Mouse (Mus musculus) erythroid progenitor cell, adult 5-6 weeks (primary cell): Measurements from ENCODE around the gene 3110021N24Rik. TPM values are rescaled to one million over a fixed set of nuclear protein-coding genes. Genes with fewer than 3 reads are reported as not detected.
A peak's percentile ranks its signal among the peaks of the same experiment; 100 is the strongest.

ENCODE experiments used
- ATAC-seq: replicated peaks from 2 replicates; pipeline ENCODE4 v1.8.0; 2016; ENCODE audit warnings: moderate number of reproducible peaks, mild to moderate bottlenecking, moderate TSS enrichment, inconsistent platforms; ENCODE audit not compliant: poor library complexity, low FRiP score, severe bottlenecking
- total RNA-seq, 2 experiments: library from RNA; stranded (forward) in 1 of 2; stranded (reverse) in 1 of 2; fragments of 150-400 nt in 1 of 2; fragments of 186-747, 209-891 nt in 1 of 2; gene quantifications; 2 replicates each; pipeline versions ENCODE4 v1.2.3 to v1.2.4; 2015 to 2017; ENCODE audit warnings: low replicate concordance in 2 of 2

3110021N24Rik gene
- total RNA-seq, 2 experiments from 2014 or later = not detected

DNA sequence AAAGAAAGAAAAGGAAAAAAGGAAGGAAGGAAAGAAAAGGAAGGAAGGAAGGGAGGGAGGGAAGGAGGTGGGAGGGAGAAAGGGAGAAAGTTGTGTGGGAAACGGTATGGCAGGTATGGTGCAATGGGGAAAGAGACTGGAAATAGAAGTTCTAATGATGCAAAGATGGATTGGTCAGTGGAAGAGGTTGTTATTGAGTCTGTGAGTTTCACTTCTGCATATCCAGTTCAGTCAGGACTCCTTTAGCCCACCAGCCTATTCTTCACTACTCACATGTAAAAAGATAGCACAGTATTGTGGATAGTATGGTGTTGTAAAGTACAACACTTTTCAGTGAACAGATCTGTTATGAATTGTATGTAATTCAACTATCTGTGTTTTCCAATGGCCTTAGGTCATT is 71.1 kb downstream of the 3110021N24Rik start:
- no peak for ATAC-seq

DNA sequence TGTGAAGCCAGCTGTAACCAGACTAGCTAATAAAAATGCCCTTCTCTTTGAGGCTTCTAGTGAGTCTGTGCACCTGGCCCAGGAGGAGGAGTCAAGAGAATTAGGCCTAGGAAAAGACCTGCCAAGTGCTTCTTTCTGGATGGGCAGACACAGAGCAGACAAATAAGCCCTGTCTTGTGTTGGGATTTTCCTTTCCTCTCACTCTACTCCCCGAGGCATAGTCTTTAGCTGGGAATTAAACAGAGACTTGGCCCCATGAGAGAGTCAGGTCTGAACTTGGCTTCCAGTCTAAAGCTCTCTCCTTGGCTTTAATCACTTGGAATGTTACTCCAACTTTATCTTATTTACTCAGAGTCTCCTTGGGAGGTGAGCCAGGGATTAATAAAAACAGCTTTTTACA is 74.5 kb downstream of the 3110021N24Rik start:
- no peak for ATAC-seq

- no peak for ATAC-seq
Measured at GRCm38 (mm10) chr4:108796701-108797100, 77.3 kb downstream of the 3110021N24Rik start.

DNA sequence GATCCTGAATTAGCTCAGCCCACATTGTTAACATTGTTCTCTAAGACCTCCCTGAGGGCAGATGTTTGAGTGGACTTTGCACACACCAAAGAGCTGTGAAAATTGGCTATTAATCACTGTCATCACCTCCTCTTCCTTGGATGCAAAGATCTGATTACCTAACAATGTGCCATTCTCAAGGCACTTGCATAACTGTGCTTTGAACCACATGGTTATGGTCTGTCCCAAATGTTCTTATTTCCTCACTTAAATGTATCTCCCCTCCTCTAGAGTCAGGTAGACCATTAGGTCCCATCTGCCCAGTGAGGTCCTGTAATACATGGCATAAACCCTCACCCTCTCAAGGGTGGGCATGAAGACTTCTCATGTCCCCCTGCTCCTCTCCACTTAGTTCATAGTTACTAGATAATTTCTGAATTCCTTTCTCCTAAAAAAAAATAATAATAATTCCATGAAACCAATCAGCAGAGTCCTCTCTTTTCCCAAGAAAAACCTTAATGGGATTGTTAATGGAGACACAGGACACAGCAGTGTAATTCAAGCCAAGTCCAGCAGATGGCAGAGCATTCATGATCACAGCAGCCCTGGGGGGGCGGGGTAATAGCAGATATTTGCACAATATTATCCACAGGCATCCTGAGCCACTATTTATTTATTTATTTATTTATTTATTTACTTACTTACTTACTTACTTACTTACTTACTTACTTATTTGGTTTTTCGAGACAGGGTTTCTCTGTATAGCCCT is 78.8 kb downstream of the 3110021N24Rik start:
- ATAC-seq = 0 out of 2 replicates have a peak, but pooled peaks have one; percentile 74

- no peak for ATAC-seq
Measured at GRCm38 (mm10) chr4:108803535-108803934, 84.1 kb downstream of the 3110021N24Rik start.

- ATAC-seq = no peak
Measured at GRCm38 (mm10) chr4:108811142-108811541, 91.7 kb downstream of the 3110021N24Rik start.

- no peak for ATAC-seq
Measured at GRCm38 (mm10) chr4:108811550-108811949, 92.1 kb downstream of the 3110021N24Rik start.

DNA sequence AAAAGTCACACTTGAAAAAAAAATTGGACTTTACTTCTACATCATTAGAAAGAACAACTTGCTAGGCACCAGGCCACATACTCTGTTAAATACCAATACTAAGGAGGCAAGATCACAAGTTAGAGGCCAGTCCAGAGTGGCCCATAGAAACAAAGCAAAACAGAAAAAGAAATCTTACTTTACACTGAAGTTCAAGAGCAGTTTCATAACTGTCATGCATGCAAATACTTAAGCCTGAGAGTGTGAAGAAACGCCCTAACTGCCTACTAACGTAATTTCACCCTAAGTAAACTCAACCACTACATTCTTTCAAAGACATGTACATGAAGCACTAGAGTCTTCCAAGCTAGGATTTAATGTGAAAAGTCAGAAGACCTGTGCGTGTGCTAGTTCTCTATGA is 106.2 kb downstream of the 3110021N24Rik start:
- ATAC-seq = no peak

GRCm38 (mm10) chr4:108826096-108826495 is 106.6 kb downstream of the 3110021N24Rik start:
- ATAC-seq = no peak

- no peak for ATAC-seq
Measured at GRCm38 (mm10) chr4:108826643-108827042, 107.2 kb downstream of the 3110021N24Rik start.

DNA sequence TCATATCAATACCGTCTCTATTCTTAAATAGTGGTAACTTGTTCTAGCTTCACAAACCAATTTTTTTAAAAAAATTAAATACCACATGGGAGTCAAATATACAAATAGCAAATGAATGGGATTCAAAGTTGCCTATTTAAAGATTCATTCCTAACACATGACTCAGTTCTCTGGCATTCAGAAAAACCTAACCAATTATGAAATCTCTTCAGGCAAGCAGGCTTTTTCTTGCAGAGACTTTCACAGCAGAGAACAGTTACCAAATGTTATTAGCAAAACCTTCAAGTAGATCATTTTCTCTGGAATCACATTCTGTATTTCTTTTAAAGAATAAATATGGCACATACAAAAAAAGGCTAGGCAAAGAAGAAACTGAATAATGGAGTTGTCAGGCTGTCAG is 111.2 kb downstream of the 3110021N24Rik start:
- ATAC-seq = no peak

Other genes with a start within 250 kb of the 3110021N24Rik start
- gene Prpf38a, start 140.3 kb upstream of the 3110021N24Rik start, total RNA-seq (2015; ENCODE audit: low replicate concordance) = 37.8 and 43.2 TPM in 2 replicates
- 55.5 and 62.9 TPM in 2 replicates for gene Prpf38a, start 140.3 kb upstream of the 3110021N24Rik start, total RNA-seq (2017; ENCODE audit: low replicate concordance)
- gene Orc1, start 140.2 kb upstream of the 3110021N24Rik start, total RNA-seq (2015; ENCODE audit: low replicate concordance) = 67.4 and 79.2 TPM in 2 replicates
- gene Orc1, start 140.2 kb upstream of the 3110021N24Rik start, total RNA-seq (2017; ENCODE audit: low replicate concordance) = 39.6 and 63.5 TPM in 2 replicates
- 1.3 and 6.8 TPM in 2 replicates for gene Cc2d1b, start 99.7 kb upstream of the 3110021N24Rik start, total RNA-seq (2015; ENCODE audit: low replicate concordance)
- 13.6 and 21.1 TPM in 2 replicates for gene Cc2d1b, start 99.7 kb upstream of the 3110021N24Rik start, total RNA-seq (2017; ENCODE audit: low replicate concordance)
- gene Zfyve9, start 61.1 kb downstream of the 3110021N24Rik start, total RNA-seq (2015; ENCODE audit: low replicate concordance) = 1.8 TPM in 1 of 2 replicates, not detected in the other
- 0.08 and 1.2 TPM in 2 replicates for gene Zfyve9, start 61.1 kb downstream of the 3110021N24Rik start, total RNA-seq (2017; ENCODE audit: low replicate concordance)
- 33.5 and 49.7 TPM in 2 replicates for gene Btf3l4, start 114.0 kb downstream of the 3110021N24Rik start, total RNA-seq (2015; ENCODE audit: low replicate concordance)
- gene Btf3l4, start 114.0 kb downstream of the 3110021N24Rik start, total RNA-seq (2017; ENCODE audit: low replicate concordance) = 30.3 and 36.5 TPM in 2 replicates
- gene Txndc12, start 115.0 kb downstream of the 3110021N24Rik start, total RNA-seq (2015; ENCODE audit: low replicate concordance) = 13.8 and 15.1 TPM in 2 replicates
- 7.9 and 14.8 TPM in 2 replicates for gene Txndc12, start 115.0 kb downstream of the 3110021N24Rik start, total RNA-seq (2017; ENCODE audit: low replicate concordance)
- gene Kti12, start 128.1 kb downstream of the 3110021N24Rik start, total RNA-seq (2015; ENCODE audit: low replicate concordance) = 8.4 and 17.7 TPM in 2 replicates
- gene Kti12, start 128.1 kb downstream of the 3110021N24Rik start, total RNA-seq (2017; ENCODE audit: low replicate concordance) = 2.6 and 4.4 TPM in 2 replicates
- not detected in 2 replicates for gene A730015C16Rik, start 129.0 kb downstream of the 3110021N24Rik start, total RNA-seq (2015; ENCODE audit: low replicate concordance)
- 0.51 TPM in 1 of 2 replicates, not detected in the other for gene A730015C16Rik, start 129.0 kb downstream of the 3110021N24Rik start, total RNA-seq (2017; ENCODE audit: low replicate concordance)
- not detected in 2 replicates for gene Rab3b, start 159.4 kb downstream of the 3110021N24Rik start, total RNA-seq (2015; ENCODE audit: low replicate concordance)
- gene Rab3b, start 159.4 kb downstream of the 3110021N24Rik start, total RNA-seq (2017; ENCODE audit: low replicate concordance) = not detected in 2 replicates